Mouse (Mus musculus) lung, adult 2 months (tissue): ENCODE measurements around the gene Vezt. TPM values are rescaled to one million over a fixed set of nuclear protein-coding genes. Genes with fewer than 3 reads are reported as not detected.

ENCODE experiments used
- DNase-seq: peaks from one replicate; pipeline ENCODE4 v3.0.0; 2022
- H3K4me1 ChIP-seq: fragments of 200-500 bp; 2 replicates; pipeline ENCODE4 v1.6.1; 2011; ENCODE audit warnings: low read length; ENCODE audit not compliant: control insufficient read depth, insufficient read depth
- H3K4me3 ChIP-seq: fragments of 200-500 bp; replicated peaks from 2 replicates; pipeline ENCODE3; 2011; ENCODE audit warnings: low read depth, mild to moderate bottlenecking, control low read depth, low read length; ENCODE audit errors: extremely low read depth
- CTCF ChIP-seq: fragments of 200-500 bp; IDR thresholded peaks from 2 replicates; pipeline ENCODE4 v1.5.1; 2011; ENCODE audit warnings: mild to moderate bottlenecking, low read length, control low read depth; ENCODE audit not compliant: insufficient read depth
- POLR2A ChIP-seq: fragments of 200-500 bp; IDR thresholded peaks from 2 replicates; pipeline ENCODE4 v1.6.1; 2011; ENCODE audit warnings: low read depth, mild to moderate bottlenecking, control low read depth, low read length, borderline replicate concordance; ENCODE audit errors: extremely low read depth
- WGBS: fragments of 180-500 bp; shearing (Covaris S2); methylation state at CpG from one replicate; pipeline ENCODE4 v1.1.7; 2018; 5-methylcytosine and 5-hydroxymethylcytosine counted together
- polyA plus RNA-seq: library from polyadenylated mRNA; depleted of rRNA; stranded (reverse); fragments of >200 nt; gene quantifications from 2 replicates; pipeline ENCODE4 v1.2.3, GENCODE M21; 2012

The Vezt gene
- polyA plus RNA-seq, 1 experiment, result 13.4 TPM

- no peak for DNase-seq
- TF ChIP-seq CTCF (no peak), POLR2A (no peak)
- H3K4me3 ChIP-seq, result no peak overlapping the region
- H3K4me1 ChIP-seq, result no peaks in the 10 kb centered on the region; the same call in 1 of the 2 replicates
- WGBS, result 63% methylated on average over 5 of the region's 5 CpGs
These were observed 15.0 kb downstream of the Vezt start for GRCm38 (mm10) chr10:94020587-94020986.

GRCm38 (mm10) chr10:94017455-94017854 is 18.2 kb downstream of the Vezt start:
- 90% methylated on average over 8 of the region's 8 CpGs for WGBS
- TF ChIP-seq POLR2A (no peak), CTCF (no peak)
- H3K4me1 ChIP-seq, result no peaks in the 10 kb centered on the region; the same call in 1 of the 2 replicates
- DNase-seq, result no peak
- H3K4me3 ChIP-seq, result no peak overlapping the region

- WGBS, result 40% methylated on average over 4 of the region's 4 CpGs
- Histone ChIP-seq H3K4me3 (no peak overlapping the region), H3K4me1 (peaks cover 3% of the 10 kb centered on the region; the same call in 1 of the 2 replicates)
- TF ChIP-seq CTCF (no peak), POLR2A (no peak)
- no peak for DNase-seq
These were observed 21.4 kb downstream of the Vezt start for GRCm38 (mm10) chr10:94014200-94014599.

- WGBS, result 53% methylated on average over 3 of the region's 3 CpGs
- peak; percentile 87 for TF ChIP-seq CTCF
- TF ChIP-seq POLR2A, result no peak
- peaks cover 3% of the 10 kb centered on the region for H3K4me1 ChIP-seq
- DNase-seq, result peak; percentile 40
- H3K4me3 ChIP-seq, result no peak overlapping the region
These were observed 22.4 kb downstream of the Vezt start for GRCm38 (mm10) chr10:94013196-94013595.

GRCm38 (mm10) chr10:94011024-94011423 is 24.6 kb downstream of the Vezt start:
- TF ChIP-seq POLR2A (no peak), CTCF (no peak)
- WGBS, result 45% methylated on average over 2 of the region's 2 CpGs
- no peak overlapping the region for H3K4me3 ChIP-seq

GRCm38 (mm10) chr10:94009991-94010679 is 25.5 kb downstream of the Vezt start:
- Histone ChIP-seq H3K4me1 (peaks cover 3% of the 10 kb centered on the region), H3K4me3 (no peak overlapping the region)
- no peak for DNase-seq
- TF ChIP-seq CTCF, result no peak
- TF ChIP-seq POLR2A, result no peak
- WGBS, result 69% methylated on average over 3 of the region's 3 CpGs

More at GRCm38 (mm10) chr10:94011024-94011423, 24.6 kb downstream of the Vezt start:
- no peak for DNase-seq
- H3K4me1 ChIP-seq, result peaks cover 3% of the 10 kb centered on the region

- Histone ChIP-seq H3K4me3 (no peak overlapping the region), H3K4me1 (peaks cover 3% of the 10 kb centered on the region)
- no peak for DNase-seq
- TF ChIP-seq CTCF, result no peak
- no peak for TF ChIP-seq POLR2A
- WGBS, result 81% methylated on average over 2 of the region's 2 CpGs
These were observed 27.3 kb downstream of the Vezt start for GRCm38 (mm10) chr10:94008356-94008755.

GRCm38 (mm10) chr10:94000223-94000622 is 35.4 kb downstream of the Vezt start:
- WGBS, result 54% methylated on average over 10 of the region's 10 CpGs
- TF ChIP-seq CTCF (no peak), POLR2A (no peak)
- DNase-seq, result no peak
- Histone ChIP-seq H3K4me3 (no peak overlapping the region), H3K4me1 (peaks cover 7% of the 10 kb centered on the region; the same call in 1 of the 2 replicates)

GRCm38 (mm10) chr10:93999357-93999756 is 36.3 kb downstream of the Vezt start:
- TF ChIP-seq POLR2A, result no peak
- TF ChIP-seq CTCF, result no peak

GRCm38 (mm10) chr10:93995100-93995499 is 40.5 kb downstream of the Vezt start:
- WGBS, result 97% methylated on average over 1 of the region's 1 CpGs
- H3K4me1 ChIP-seq, result peaks cover 7% of the 10 kb centered on the region; the same call in 1 of the 2 replicates
- H3K4me3 ChIP-seq, result no peak overlapping the region
- TF ChIP-seq CTCF (no peak), POLR2A (no peak)
- DNase-seq, result no peak

More at GRCm38 (mm10) chr10:93999357-93999756, 36.3 kb downstream of the Vezt start:
- no peak overlapping the region for H3K4me3 ChIP-seq
- 51% methylated on average over 1 of the region's 1 CpGs for WGBS
- no peak for DNase-seq
- peaks cover 7% of the 10 kb centered on the region; the same call in 1 of the 2 replicates for H3K4me1 ChIP-seq
